Mouse (Mus musculus) brain, embryonic 14.5 days (tissue): ENCODE results near the gene Slc23a4.

Source experiments
- CTCF ChIP-seq: fragments of 200-500 bp; IDR thresholded peaks from 2 replicates; pipeline ENCODE4 v1.5.1; 2012; ENCODE audit warnings: inconsistent platforms, mild to moderate bottlenecking, moderate library complexity, borderline replicate concordance; ENCODE audit not compliant: insufficient read depth, insufficient read length; ENCODE audit errors: extremely low read depth
- POLR2A ChIP-seq: fragments of 200-500 bp; IDR thresholded peaks from 2 replicates; pipeline ENCODE4 v1.6.1; 2012; ENCODE audit warnings: mild to moderate bottlenecking, inconsistent platforms, borderline replicate concordance; ENCODE audit not compliant: poor library complexity, insufficient read depth, insufficient read length, severe bottlenecking; ENCODE audit errors: extremely low read depth

GRCm38 (mm10) chr6:34900990-34901389 lies 87.2 kb downstream of the Slc23a4 start:
- no peak for TF ChIP-seq CTCF
- no peak for TF ChIP-seq POLR2A
